Mouse (Mus musculus) liver, embryonic 13.5 days (tissue): ENCODE results near the gene Cbx1. TPM values are rescaled to one million over a fixed set of nuclear protein-coding genes. Genes with fewer than 3 reads are reported as not detected.

Experiments
- ATAC-seq: fragments of 200-750 bp; cut with Nextera tagmentation; 2 replicates; pipeline ENCODE4 v1.8.0; 2017; ENCODE audit warnings: low read depth, mild to moderate bottlenecking, moderate number of reproducible peaks, moderate library complexity
- DNase-seq: peaks from one replicate; pipeline ENCODE4 v3.0.0; 2022
- H3K27ac ChIP-seq: fragments of 300-500 bp; sonication (generic); 2 replicates; pipeline ENCODE4 v1.5.1; 2015; ENCODE audit warnings: moderate library complexity, mild to moderate bottlenecking, inconsistent platforms
- H3K27me3 ChIP-seq: fragments of 300-500 bp; sonication (generic); 2 replicates; pipeline ENCODE4 v1.6.1; 2015; ENCODE audit warnings: mild to moderate bottlenecking, inconsistent platforms
- H3K36me3 ChIP-seq: fragments of 300-500 bp; sonication (generic); 2 replicates; pipeline ENCODE4 v1.6.1; 2015; ENCODE audit warnings: mild to moderate bottlenecking, inconsistent platforms
- H3K4me1 ChIP-seq: fragments of 300-500 bp; sonication (generic); replicated peaks from 2 replicates; pipeline ENCODE4 v1.6.1; 2015; ENCODE audit warnings: inconsistent platforms
- H3K4me2 ChIP-seq: fragments of 300-500 bp; sonication (generic); 2 replicates; pipeline ENCODE4 v1.6.1; 2015; ENCODE audit warnings: inconsistent platforms, mild to moderate bottlenecking, moderate library complexity
- H3K4me3 ChIP-seq: fragments of 300-500 bp; sonication (generic); replicated peaks from 2 replicates; pipeline ENCODE4 v1.5.1; 2015; ENCODE audit warnings: mild to moderate bottlenecking, inconsistent platforms
- H3K9ac ChIP-seq: fragments of 300-500 bp; sonication (generic); 2 replicates; pipeline ENCODE4 v1.6.1; 2015; ENCODE audit warnings: mild to moderate bottlenecking, inconsistent platforms
- H3K9me3 ChIP-seq: fragments of 300-500 bp; sonication (generic); replicated peaks from 2 replicates; pipeline ENCODE4 v1.6.1; 2016; ENCODE audit warnings: inconsistent platforms
- WGBS: fragments of 180-500 bp; shearing (Covaris S2); methylation state at CpG from one replicate; pipeline ENCODE4 v1.1.7; 2015; ENCODE audit not compliant: insufficient replicate concordance; 5-methylcytosine and 5-hydroxymethylcytosine counted together
- polyA plus RNA-seq: library from polyadenylated mRNA; unstranded; fragments of >200 nt; fragmentation: Nextera tagmentation; extraction: Ambion mirVana; gene quantifications from 2 replicates; pipeline ENCODE4 v1.2.1, GENCODE M21; 2015

The Cbx1 gene
- polyA plus RNA-seq, 1 experiment from 2014 or later = 47.5 TPM

DNA sequence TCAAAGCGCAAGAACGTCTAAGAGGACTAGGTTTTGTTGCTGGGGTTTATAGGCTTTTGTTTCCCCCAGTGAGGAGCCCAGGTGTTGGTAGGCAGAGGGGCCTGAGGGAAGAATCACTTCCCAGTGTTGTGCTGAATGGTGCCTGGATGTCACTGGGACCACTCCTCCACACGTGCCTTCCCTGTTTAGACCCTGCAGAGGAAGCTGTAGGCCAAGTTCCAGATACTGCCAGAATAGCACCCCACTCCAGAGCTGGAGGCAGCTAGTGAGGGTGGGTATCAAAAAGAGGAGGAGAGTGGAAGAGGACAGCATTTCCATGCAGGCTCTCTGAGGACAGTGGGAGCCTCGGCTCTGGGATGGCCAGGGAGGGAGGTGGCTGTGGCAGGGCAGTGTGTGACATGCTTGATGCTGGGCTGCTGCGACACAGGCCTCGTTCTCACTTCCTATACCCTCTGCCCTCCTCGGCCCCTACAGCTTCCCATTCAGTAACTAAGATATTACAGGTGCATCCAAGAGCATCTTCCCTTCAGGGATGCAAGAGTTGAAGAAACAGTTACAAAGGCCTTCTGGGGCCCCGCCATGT lies 29.3 kb downstream of the Cbx1 start:
- DNase-seq (no peak), ATAC-seq (no peak)
- Histone ChIP-seq H3K27ac (no peak overlapping the region), H3K4me2 (no peak overlapping the region), H3K4me3 (no peak overlapping the region), H3K36me3 (peaks cover 81% of the 10 kb centered on the region), H3K9me3 (no peaks in the 10 kb centered on the region), H3K27me3 (no peaks in the 10 kb centered on the region), H3K4me1 (peaks cover 15% of the 10 kb centered on the region), H3K9ac (no peak overlapping the region)
- WGBS = 83% methylated on average over 8 of the region's 8 CpGs

DNA sequence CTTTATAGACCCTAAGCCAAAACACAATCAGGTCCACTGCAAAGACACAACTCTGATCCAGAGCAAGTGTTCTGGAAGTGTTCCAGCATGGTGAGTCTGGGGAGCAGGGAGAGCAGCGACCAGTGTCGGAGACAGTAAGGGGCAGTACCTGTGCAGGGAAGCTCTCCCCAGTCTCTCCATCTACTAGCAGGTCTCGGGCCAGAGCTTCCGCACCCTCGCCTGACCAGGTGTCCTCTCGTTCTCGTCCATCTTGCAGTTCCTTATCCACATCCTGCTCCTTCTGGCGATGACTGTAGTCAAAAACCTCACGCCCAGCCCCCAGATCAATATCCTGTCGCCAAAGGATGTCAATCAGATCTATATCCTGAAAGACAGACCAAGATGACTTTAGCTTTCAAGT lies 33.0 kb downstream of the Cbx1 start:
- H3K9ac ChIP-seq = no peak overlapping the region
- no peaks in the 10 kb centered on the region for H3K9me3 ChIP-seq
- 84% methylated on average over 10 of the region's 10 CpGs for WGBS
- no peak overlapping the region for H3K27ac ChIP-seq
- H3K4me1 ChIP-seq = peaks cover 53% of the 10 kb centered on the region
- H3K36me3 ChIP-seq = peaks cover 80% of the 10 kb centered on the region
- ATAC-seq (no peak), DNase-seq (no peak)
- no peak overlapping the region for H3K4me2 ChIP-seq
- H3K4me3 ChIP-seq = no peak overlapping the region
- H3K27me3 ChIP-seq = no peaks in the 10 kb centered on the region

DNA sequence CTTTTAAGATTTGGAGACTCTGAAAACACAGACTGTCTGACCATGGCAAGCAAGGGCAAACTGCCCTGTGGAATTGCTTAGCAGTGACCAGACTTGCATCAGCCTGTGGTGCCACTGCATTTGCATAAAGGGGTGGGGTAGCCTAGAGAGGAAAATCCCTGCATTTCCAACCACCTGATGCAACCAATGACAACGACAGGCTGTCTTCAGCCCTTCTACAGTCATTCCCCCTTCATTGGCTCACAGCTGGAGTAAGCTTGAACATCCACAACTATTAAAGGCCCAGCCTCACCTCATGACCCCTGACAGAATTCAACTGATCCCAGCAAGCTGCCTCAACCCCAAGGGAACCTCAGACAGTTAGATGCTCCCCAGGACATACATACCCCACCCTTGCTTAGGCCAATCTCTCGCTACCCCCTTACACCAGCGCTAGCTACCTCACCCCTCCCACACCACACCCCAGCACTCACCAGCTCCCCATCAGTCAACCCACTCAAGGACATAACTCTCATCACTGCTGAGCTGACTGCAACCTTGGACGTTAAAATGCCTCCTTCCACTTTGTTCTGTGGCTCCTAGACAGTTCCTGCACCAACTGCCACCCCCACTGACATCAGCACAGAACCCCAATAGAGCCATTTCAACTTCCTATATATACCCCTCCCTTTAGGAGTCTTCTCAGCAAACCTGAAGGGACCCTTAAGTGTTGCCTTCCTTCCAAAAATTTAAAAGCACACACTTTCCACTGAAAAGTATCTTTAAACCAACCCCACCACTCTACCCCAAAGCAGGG lies 33.9 kb downstream of the Cbx1 start:
- H3K4me3 ChIP-seq = peak overlapping the region; percentile 56; the same call in 1 of the 2 replicates
- H3K9ac ChIP-seq = peak overlapping the region; percentile 63
- H3K36me3 ChIP-seq = peaks cover 80% of the 10 kb centered on the region
- ATAC-seq (peak; percentile 15; the same call in 1 of the 2 replicates), DNase-seq (no peak)
- no peaks in the 10 kb centered on the region for H3K27me3 ChIP-seq
- 57% methylated on average over 4 of the region's 4 CpGs for WGBS
- H3K4me1 ChIP-seq = peaks cover 62% of the 10 kb centered on the region
- peak overlapping the region; percentile 79 for H3K4me2 ChIP-seq
- no peaks in the 10 kb centered on the region for H3K9me3 ChIP-seq
- peak overlapping the region; percentile 64 for H3K27ac ChIP-seq

DNA sequence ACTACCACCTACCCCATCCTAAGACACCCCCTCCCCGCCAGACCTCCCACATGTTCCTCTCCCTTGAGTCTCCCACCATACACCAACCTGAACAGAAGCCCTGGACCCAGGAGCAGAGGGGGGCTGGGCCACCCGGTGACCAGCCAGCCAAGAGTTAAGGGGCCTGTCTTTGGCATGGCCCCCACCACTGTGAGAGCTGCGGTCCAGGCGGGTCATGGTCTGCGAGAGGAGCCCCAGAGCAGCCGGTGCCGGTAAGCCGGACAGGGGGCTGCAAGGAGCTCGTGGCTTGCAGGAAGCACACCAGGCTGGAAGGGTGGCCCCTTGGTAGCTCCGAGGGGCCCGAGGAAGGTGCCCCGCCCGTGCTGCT lies 34.5 kb downstream of the Cbx1 start:
- Histone ChIP-seq H3K27me3 (no peaks in the 10 kb centered on the region), H3K9ac (peak overlapping the region; percentile 63), H3K4me1 (peaks cover 68% of the 10 kb centered on the region), H3K4me3 (peak overlapping the region; percentile 56), H3K9me3 (no peaks in the 10 kb centered on the region), H3K36me3 (peaks cover 79% of the 10 kb centered on the region), H3K27ac (peak overlapping the region; percentile 64), H3K4me2 (peak overlapping the region; percentile 79)
- ATAC-seq (peak; percentile 4), DNase-seq (no peak)
- WGBS = 30% methylated on average over 13 of the region's 13 CpGs

DNA sequence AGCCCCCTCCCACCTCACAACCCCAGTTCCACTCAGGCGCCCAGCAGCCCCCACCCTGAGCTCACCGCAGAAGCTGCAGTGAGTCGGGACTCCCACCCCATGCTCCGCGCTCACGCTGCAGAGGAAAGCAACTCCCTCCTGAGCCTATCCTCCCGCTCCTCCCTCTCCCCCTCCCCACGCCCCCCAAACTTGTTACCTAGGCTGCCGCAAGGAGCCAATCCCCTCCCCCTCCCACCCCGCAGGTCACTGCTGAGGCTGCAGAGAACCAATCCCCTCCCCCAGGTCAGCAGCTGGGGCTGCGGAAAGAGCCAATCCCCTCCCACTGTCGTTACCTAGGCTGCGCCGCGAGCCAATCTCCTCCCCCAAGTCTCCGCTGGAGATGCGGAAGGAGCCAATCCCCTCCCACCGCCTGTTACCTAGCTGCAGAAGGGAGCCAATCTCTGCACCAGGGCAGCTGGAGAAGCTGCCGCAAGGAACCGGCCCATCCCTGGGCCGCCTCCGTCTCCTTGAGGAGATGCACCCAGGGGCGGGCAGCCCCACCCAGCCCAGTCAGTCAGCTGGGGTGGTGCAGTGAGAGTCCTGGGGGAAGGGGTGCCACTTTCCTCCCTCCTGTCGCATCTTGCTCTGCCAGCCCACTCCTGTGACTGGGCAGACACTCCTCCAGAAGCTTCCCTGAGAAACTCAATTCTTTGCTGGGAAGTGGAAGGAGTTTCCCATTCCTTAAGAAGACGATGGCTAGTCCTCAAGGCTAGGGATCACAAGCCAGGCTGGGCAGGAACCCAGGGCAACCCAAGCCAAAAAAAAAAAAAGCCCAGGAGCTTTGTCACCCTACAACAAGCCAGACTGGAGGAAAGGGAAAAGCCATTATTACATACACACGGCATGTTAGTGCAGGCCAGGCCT lies 35.2 kb downstream of the Cbx1 start:
- ATAC-seq = peak; percentile 87
- H3K27ac ChIP-seq = peak overlapping the region; percentile 64
- peaks cover 72% of the 10 kb centered on the region for H3K36me3 ChIP-seq
- H3K4me3 ChIP-seq = peak overlapping the region; percentile 56
- peak overlapping the region; percentile 63 for H3K9ac ChIP-seq
- H3K4me1 ChIP-seq = peaks cover 74% of the 10 kb centered on the region
- H3K4me2 ChIP-seq = peak overlapping the region; percentile 79
- DNase-seq = peak; percentile 73
- H3K27me3 ChIP-seq = no peaks in the 10 kb centered on the region
- no peaks in the 10 kb centered on the region for H3K9me3 ChIP-seq
- 6% methylated on average over 25 of the region's 26 CpGs for WGBS

DNA sequence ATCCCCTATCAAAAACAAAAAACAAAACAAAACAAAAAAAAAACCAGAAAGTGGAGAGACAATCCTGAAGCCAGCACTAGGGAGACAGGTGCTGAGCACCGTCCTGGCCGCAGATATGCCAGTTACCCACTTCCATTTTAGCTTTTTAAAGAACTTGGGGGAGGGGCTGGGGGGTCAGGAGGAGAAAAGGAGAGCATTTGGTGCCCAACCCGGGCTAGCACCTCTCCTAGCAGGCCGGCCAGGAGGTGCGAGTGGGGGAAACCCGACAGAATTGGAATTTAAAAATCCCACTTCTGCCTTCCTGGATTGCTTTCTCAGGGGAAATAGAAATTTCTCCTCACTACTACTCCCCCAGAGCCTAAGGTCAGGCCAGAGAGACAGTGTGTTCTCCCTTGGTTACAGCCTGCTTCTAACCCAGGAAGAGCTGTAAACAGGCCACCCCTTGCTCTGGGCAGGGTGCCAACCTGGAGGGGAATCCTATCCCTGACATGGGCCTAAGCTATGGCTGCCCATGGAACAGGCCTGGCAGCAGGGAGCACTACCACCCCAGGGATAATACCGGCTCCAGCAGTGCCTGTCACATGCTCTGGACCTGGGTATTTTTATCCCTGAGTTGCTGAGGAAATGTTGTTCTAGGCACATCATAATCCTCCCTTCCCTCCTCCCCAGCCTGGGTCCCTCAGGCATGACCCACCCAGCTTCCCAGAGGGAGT lies 36.0 kb downstream of the Cbx1 start:
- H3K4me3 ChIP-seq = peak overlapping the region; percentile 56; the same call in 1 of the 2 replicates
- peak overlapping the region; percentile 79 for H3K4me2 ChIP-seq
- peak overlapping the region; percentile 50 for H3K27ac ChIP-seq
- H3K9ac ChIP-seq = peak overlapping the region; percentile 63; the same call in 1 of the 2 replicates
- H3K27me3 ChIP-seq = no peaks in the 10 kb centered on the region
- ATAC-seq = no peak
- H3K4me1 ChIP-seq = peaks cover 74% of the 10 kb centered on the region
- no peaks in the 10 kb centered on the region for H3K9me3 ChIP-seq
- 58% methylated on average over 7 of the region's 7 CpGs for WGBS
- peaks cover 64% of the 10 kb centered on the region for H3K36me3 ChIP-seq
- DNase-seq = no peak

DNA sequence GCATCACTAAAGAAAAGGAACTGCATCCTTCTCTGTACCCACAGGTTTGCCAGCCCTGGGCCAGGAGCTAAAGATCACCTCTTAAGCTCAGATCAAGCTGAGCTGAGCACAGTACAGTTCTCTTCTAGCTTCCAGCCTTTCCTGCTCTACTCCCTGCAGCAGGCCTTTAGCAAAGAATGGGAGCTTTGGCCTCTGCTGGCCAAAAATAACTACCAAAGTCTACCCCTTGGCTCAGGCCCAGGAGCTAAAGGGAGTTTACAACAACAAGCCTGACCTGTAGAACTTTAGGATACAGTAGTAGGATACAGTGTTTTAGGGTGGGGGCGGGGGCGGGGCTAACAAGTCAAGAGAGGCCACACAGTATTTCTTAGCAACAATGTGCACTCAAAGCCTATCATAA lies 37.6 kb downstream of the Cbx1 start:
- Histone ChIP-seq H3K4me2 (peak overlapping the region; percentile 79; the same call in 1 of the 2 replicates), H3K27ac (peak overlapping the region; percentile 32; the same call in 1 of the 2 replicates), H3K36me3 (peaks cover 49% of the 10 kb centered on the region), H3K4me1 (peaks cover 84% of the 10 kb centered on the region), H3K4me3 (no peak overlapping the region), H3K9me3 (no peaks in the 10 kb centered on the region), H3K9ac (0 out of 2 replicates have a peak overlapping the region, but pooled peaks have one; percentile 18), H3K27me3 (no peaks in the 10 kb centered on the region)
- ATAC-seq = no peak
- WGBS = 74% methylated on average over 2 of the region's 2 CpGs
- DNase-seq = no peak

DNA sequence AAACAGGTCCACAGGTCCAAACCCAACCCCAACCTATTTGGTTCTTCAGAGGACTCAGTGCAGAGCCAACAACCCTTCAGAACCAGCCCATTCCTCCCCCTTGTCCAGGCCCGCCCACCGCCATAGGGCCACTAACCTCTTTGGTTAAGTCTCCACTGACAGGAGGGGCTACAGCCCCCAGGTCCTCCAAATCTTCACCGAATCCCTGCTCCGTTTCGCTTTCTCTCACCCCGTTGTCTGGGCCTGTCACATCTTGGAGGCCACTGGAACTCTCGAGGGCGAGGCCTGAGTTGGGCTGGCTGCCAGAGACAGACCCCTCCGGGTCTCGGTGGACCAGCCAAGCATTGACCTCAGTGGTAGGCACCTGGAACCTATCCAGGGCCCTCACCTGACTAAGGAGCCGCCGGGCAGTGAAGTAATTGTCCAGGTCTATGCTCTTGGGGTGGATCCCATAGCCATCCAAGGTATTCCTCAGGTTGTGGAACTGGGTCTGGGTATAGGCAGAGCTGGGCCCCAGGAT lies 38.2 kb downstream of the Cbx1 start:
- 88% methylated on average over 12 of the region's 12 CpGs for WGBS
- 0 out of 2 replicates have a peak overlapping the region, but pooled peaks have one; percentile 5 for H3K4me3 ChIP-seq

DNA sequence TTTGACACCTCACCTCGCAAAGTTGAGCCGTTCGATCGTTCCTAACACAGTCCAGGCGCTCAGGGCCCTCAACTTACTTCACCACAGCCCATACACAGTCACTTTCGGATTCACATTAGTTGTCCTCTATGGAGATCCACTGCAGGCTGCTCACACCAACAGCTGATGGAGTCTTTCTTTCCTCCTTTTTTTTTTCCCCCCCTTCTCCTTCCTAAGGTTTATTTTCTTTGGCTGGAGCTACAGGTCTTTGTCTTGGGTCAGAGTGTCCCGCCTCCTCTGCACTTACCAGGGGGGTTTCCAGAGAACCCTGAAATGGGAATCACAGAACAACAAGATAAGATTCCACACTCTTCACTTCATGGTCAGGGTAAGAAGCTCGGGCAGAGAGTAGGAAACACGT lies 39.0 kb downstream of the Cbx1 start:
- H3K4me1 ChIP-seq = peaks cover 73% of the 10 kb centered on the region
- peak overlapping the region; percentile 91 for H3K4me2 ChIP-seq
- H3K9me3 ChIP-seq = no peaks in the 10 kb centered on the region
- DNase-seq (no peak), ATAC-seq (no peak)
- peak overlapping the region; percentile 78 for H3K4me3 ChIP-seq
- WGBS = 78% methylated on average over 9 of the region's 9 CpGs
- no peaks in the 10 kb centered on the region for H3K27me3 ChIP-seq
- peaks cover 34% of the 10 kb centered on the region for H3K36me3 ChIP-seq
- peak overlapping the region; percentile 49; the same call in 1 of the 2 replicates for H3K9ac ChIP-seq
- no peak overlapping the region; the same call in 1 of the 2 replicates for H3K27ac ChIP-seq

More for the DNA sequence above, 38.2 kb downstream of the Cbx1 start:
- Histone ChIP-seq H3K9ac (peak overlapping the region; percentile 49), H3K4me1 (peaks cover 81% of the 10 kb centered on the region), H3K27me3 (no peaks in the 10 kb centered on the region), H3K9me3 (no peaks in the 10 kb centered on the region), H3K27ac (peak overlapping the region; percentile 19; the same call in 1 of the 2 replicates), H3K36me3 (peaks cover 42% of the 10 kb centered on the region), H3K4me2 (peak overlapping the region; percentile 91)
- ATAC-seq (no peak), DNase-seq (no peak)

DNA sequence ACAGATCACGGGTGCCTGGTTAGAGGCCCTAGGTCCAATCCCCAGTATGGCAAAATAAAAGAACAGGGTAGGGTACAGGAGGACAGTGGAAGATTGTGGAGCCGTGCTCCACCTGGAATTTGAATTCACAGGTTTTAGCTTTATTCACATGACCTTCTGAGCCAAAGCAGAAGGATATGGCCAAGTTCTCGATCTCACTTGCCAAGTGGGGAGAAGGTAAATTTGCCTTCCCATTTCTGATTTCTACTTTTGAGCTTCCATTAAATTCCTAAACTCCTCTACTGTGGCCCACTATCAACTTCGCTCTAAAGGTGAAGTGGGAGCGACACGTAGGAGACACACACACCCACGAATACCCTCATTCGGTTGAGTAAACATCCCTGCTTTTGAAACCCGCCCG lies 40.0 kb downstream of the Cbx1 start:
- peak overlapping the region; percentile 78 for H3K4me3 ChIP-seq
- H3K4me1 ChIP-seq = peaks cover 64% of the 10 kb centered on the region

More for the DNA sequence above, 40.0 kb downstream of the Cbx1 start:
- WGBS = 12% methylated on average over 10 of the region's 10 CpGs
- DNase-seq (no peak), ATAC-seq (no peak)
- Histone ChIP-seq H3K27me3 (no peaks in the 10 kb centered on the region), H3K36me3 (peaks cover 32% of the 10 kb centered on the region), H3K9me3 (no peaks in the 10 kb centered on the region), H3K9ac (peak overlapping the region; percentile 86), H3K4me2 (peak overlapping the region; percentile 91), H3K27ac (peak overlapping the region; percentile 96)
